Mouse (Mus musculus): ENCODE measurements around the gene Srrd.

Gene Srrd

GRCm38 (mm10) chr5:112317328-112317727 is 25.5 kb downstream of the Srrd start:
- no peak for DNase-seq (ENCODE audit: low spot score)

DNA sequence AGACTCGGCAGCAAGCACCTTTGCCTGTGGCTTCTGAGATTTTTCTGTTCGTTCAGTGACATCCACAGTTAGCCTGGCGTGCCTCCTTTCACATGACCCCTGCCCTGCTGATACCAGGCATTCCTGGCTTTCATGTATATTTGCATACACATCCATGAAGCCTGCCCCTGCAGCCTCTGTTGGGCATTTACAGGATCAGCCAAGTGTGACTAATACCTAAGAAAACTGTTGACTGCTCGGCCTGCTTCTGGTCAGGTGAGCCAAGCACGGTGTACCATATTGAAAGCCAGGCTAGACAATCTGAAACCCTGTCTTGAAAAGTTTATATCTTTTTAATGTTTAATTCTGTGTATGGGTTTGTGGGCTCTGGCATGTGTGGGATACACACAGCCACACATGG is 26.4 kb downstream of the Srrd start:
- DNase-seq (ENCODE audit: low spot score): no peak

DNA sequence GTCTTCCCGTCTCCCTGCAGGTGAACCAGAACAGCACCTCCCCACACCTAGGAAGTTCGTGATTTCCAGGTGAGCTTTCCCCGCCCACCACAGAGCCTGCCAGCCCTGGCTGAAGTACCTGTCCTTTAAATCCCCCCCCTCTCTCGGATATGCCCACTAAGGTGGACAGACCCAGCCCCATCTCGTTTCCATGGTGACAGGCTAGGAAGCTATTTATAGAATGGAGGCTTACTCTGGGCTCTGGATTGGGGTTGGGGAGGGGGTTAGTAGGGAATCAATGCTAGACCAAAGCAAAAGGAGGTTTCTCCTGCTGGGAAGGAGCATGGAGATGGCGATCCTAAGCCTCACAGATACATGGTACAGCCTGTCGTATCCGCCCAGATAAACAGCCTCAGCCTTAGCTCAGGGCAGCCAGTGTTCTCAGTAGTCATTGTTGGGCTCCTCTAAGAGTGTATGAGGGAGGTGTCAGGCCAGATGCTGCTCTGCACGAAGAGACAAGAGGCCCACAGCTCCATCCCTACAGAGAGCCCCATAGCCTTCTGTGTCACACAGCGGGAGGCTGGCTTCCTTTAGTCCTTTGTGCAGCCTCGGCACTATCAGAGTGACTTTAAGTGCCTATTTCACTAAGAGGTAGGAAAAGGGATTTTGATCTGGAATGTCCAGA is 29.5 kb downstream of the Srrd start:
- no peak for DNase-seq (ENCODE audit: low spot score)

- DNase-seq (ENCODE audit: low spot score): no peak
Observed at GRCm38 (mm10) chr5:112305842-112306241, 37.0 kb downstream of the Srrd start.

- DNase-seq (ENCODE audit: low spot score): no peak
Observed at GRCm38 (mm10) chr5:112302310-112302709, 40.5 kb downstream of the Srrd start.

GRCm38 (mm10) chr5:112301694-112302093 is 41.1 kb downstream of the Srrd start:
- no peak for DNase-seq (ENCODE audit: low spot score)

- DNase-seq (ENCODE audit: low spot score): no peak
Observed at GRCm38 (mm10) chr5:112300721-112301308, 42.0 kb downstream of the Srrd start.

DNA sequence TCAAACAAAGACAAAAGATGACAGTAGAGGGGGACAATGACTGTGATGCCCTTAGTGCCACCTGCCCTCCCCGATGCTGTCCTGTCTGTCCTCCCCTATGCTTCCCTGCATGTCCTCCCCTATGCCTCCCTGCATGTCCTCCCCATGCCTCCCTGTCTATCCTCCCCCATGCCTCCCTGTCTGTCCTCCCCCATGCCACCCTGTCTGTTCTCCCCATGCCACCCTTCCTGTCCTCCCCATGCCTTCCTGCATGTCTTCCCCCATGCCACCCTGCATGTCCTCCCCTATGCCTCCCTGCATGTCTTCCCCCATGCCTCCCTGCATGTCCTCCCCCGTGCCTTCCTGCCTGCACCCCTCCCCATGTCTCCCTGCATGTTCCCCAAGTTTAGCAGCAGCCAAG is 42.7 kb downstream of the Srrd start:
- no peak for DNase-seq (ENCODE audit: low spot score)

- DNase-seq (ENCODE audit: low spot score): no peak
Observed at GRCm38 (mm10) chr5:112299399-112299798, 43.4 kb downstream of the Srrd start.

- DNase-seq (ENCODE audit: low spot score): no peak
Observed at GRCm38 (mm10) chr5:112298226-112298988, 44.4 kb downstream of the Srrd start.

DNA sequence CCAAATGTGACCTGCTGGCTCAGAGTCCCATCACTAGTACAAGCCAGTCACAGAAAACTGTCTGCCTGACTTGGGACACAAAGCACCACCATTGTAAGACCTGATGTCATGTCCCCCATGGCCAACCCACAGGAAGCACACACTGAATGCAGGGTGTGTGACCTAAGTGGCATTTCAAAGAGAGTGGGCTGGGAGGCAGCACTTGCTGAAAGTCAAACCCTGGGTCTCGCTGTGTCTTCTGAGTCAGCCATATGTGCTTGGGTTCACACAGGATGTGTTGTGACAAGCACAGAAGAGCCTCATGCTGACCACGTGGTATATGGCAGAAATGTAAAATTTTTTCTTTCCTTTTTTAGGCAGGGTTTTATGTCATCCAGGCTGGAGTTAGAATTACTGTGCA is 45.6 kb downstream of the Srrd start:
- DNase-seq (ENCODE audit: low spot score): no peak

GRCm38 (mm10) chr5:112296404-112297181 is 46.2 kb downstream of the Srrd start:
- DNase-seq (ENCODE audit: low spot score): no peak

GRCm38 (mm10) chr5:112295564-112295963 is 47.3 kb downstream of the Srrd start:
- no peak for DNase-seq (ENCODE audit: low spot score)

- peak; percentile 55 for DNase-seq (ENCODE audit: low spot score)
Observed at GRCm38 (mm10) chr5:112295162-112295561, 47.7 kb downstream of the Srrd start.

- no peak for DNase-seq (ENCODE audit: low spot score)
Observed at GRCm38 (mm10) chr5:112294696-112295095, 48.1 kb downstream of the Srrd start.

DNA sequence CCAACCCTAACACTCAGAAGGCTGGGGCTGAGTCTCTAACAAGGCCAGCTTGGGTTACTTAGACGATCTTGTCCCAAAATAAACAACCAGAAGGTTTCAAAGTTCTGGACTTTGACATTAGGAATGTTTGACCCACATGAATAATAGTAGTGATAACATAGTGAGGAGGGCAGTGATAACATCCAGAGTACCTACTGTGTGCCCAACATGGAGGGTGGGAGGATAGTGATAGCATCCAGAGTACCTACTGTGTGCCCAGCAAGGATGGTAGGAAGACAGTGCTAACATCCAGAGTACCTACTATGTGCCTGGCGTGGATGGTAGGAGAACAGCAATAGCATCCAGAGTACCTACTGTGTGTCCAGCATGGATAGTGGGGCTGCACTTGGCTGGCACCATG is 49.0 kb downstream of the Srrd start:
- DNase-seq (ENCODE audit: low spot score): no peak

GRCm38 (mm10) chr5:112292343-112292980 is 50.4 kb downstream of the Srrd start:
- DNase-seq (ENCODE audit: low spot score): no peak

- no peak for DNase-seq (ENCODE audit: low spot score)
Observed at GRCm38 (mm10) chr5:112291866-112292265, 51.0 kb downstream of the Srrd start.

GRCm38 (mm10) chr5:112290536-112290880 is 52.3 kb downstream of the Srrd start:
- DNase-seq (ENCODE audit: low spot score): no peak

GRCm38 (mm10) chr5:112289819-112290535 is 52.9 kb downstream of the Srrd start:
- DNase-seq (ENCODE audit: low spot score): no peak

DNA sequence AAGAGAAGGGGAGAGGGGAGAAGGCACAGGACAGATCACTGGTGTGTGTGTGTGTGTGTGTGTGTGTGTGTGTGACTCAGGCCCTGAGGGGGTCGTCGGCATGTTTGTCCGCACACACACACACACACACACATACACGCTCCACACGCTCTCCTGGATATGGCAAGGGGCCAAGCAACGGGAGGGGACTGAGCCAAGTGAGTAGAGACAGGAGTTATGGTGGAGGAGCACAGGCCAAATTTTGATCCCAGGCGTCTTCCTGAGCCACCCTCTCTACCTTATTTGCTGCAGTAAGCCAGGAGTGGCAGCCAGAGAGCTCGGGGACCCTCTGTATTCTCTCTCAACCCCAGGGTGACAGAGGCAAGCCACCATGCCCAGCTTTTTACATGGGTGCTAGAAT is 53.6 kb downstream of the Srrd start:
- DNase-seq (ENCODE audit: low spot score): no peak

Measured in c-Kit-positive CD71-positive TER-119-positive erythroid progenitor cells, embryonic 14.5 days (primary cell).